Mouse (Mus musculus) spleen, adult 2 months (tissue): ENCODE measurements at regions not wholly inside any gene's neighbourhood (a gene's known extent, or its start where the extent isn't known, plus 50 kb on each side); places are given as distances from the start of the nearest gene placed in this dataset.
A peak's percentile ranks its signal among the peaks of the same experiment; 100 is the strongest.

Source experiments
- DNase-seq, 2 experiments: peaks; one replicate each; pipeline versions ENCODE4 v3.0.0 to v3.0.0-alpha.2; 2012 to 2021; ENCODE audit warnings: low spot score in 2 of 2, low read depth in 1 of 2
- H3K27ac ChIP-seq: fragments of 200-500 bp; 2 replicates; pipeline ENCODE4 v1.5.1; 2012; ENCODE audit warnings: low read length, inconsistent platforms; ENCODE audit not compliant: insufficient read depth
- H3K27me3 ChIP-seq: fragments of 200-500 bp; 2 replicates; pipeline ENCODE4 v1.6.1; 2012; ENCODE audit warnings: mild to moderate bottlenecking, moderate library complexity, low read length, inconsistent platforms; ENCODE audit not compliant: control insufficient read depth, insufficient read depth
- H3K36me3 ChIP-seq: fragments of 200-500 bp; 2 replicates; pipeline ENCODE4 v1.6.1; 2012; ENCODE audit warnings: mild to moderate bottlenecking, low read length, inconsistent platforms; ENCODE audit not compliant: control insufficient read depth, insufficient read depth
- H3K4me1 ChIP-seq: fragments of 200-500 bp; 2 replicates; pipeline ENCODE4 v1.6.1; 2011; ENCODE audit warnings: inconsistent platforms; ENCODE audit not compliant: control insufficient read depth, insufficient read depth, insufficient read length
- H3K4me3 ChIP-seq: fragments of 200-500 bp; 2 replicates; pipeline ENCODE4 v1.5.1; 2011; ENCODE audit warnings: mild to moderate bottlenecking, inconsistent platforms; ENCODE audit not compliant: insufficient read depth, insufficient read length; ENCODE audit errors: extremely low read depth
- CTCF ChIP-seq: fragments of 200-500 bp; IDR thresholded peaks from 2 replicates; pipeline ENCODE4 v1.5.1; 2011; ENCODE audit warnings: mild to moderate bottlenecking, inconsistent platforms; ENCODE audit not compliant: insufficient read depth, insufficient read length, insufficient replicate concordance; ENCODE audit errors: extremely low read depth
- POLR2A ChIP-seq: fragments of 200-500 bp; IDR thresholded peaks from 2 replicates; pipeline ENCODE4 v1.6.1; 2011; ENCODE audit warnings: low read depth, low read length, inconsistent platforms
- WGBS: fragments of 180-500 bp; shearing (Covaris S2); methylation state at CpG from one replicate; pipeline ENCODE4 v1.1.7; 2018; 5-methylcytosine and 5-hydroxymethylcytosine counted together

DNA sequence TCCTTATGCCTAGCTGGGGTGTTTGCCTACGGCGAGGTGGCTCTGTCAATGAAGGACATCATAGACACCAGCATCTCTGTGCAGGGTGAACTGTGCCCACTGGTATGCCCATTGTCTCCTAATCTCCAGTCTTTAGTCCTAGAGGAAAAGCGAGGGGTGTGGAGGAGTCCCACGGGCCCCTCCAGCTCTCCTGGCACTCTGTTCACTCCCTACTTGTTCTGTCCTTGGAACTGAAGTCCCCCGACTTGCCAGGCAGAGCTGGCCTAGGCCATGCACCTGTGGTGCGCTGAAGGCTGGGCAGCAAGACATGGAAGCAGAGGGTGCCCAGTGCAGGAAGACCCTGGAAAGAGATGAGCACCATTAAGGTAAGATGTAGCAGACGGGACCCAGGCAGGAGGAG is 150.6 kb upstream of the Haao start:
- no peak overlapping the region for H3K4me3 ChIP-seq
- no peak for DNase-seq
- no peaks in the 10 kb centered on the region for H3K36me3 ChIP-seq
- peaks cover 3% of the 10 kb centered on the region; the same call in 1 of the 2 replicates for H3K4me1 ChIP-seq
- no peaks in the 10 kb centered on the region for H3K27me3 ChIP-seq
- no peak for TF ChIP-seq POLR2A
- TF ChIP-seq CTCF, result no peak
- WGBS, result 91% methylated on average over 7 of the region's 7 CpGs
- no peak overlapping the region for H3K27ac ChIP-seq

DNA sequence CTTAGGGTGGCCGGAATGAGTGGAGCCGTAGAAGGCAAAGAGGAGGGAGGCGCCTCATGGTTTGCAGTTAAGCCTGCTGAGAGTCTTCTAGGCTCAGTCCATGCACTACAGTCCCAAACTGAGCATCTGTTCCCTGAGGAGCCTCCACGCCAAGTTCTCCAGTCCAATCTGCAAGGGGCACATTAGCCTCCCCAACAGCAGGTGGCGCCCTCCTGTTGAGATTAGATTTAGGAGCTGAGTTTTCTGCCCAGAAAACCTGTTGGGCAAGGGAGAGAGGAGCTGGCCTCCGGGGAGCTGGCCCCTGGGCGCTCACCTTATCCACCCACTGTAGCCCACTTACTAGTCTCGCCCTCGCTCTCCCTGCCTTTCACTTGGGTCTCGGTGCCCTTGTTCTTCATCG is 150.0 kb upstream of the Haao start:
- WGBS, result 63% methylated on average over 11 of the region's 11 CpGs
- H3K4me3 ChIP-seq, result no peak overlapping the region
- peaks cover under 1% of the 10 kb centered on the region; the same call in 1 of the 2 replicates for H3K4me1 ChIP-seq
- H3K27ac ChIP-seq, result no peak overlapping the region
- peak in 1 of 2 experiments; percentile 74 for DNase-seq
- no peaks in the 10 kb centered on the region for H3K27me3 ChIP-seq
- no peak for TF ChIP-seq POLR2A
- peak; percentile 80; the same call in 1 of the 2 replicates for TF ChIP-seq CTCF
- no peaks in the 10 kb centered on the region for H3K36me3 ChIP-seq

DNA sequence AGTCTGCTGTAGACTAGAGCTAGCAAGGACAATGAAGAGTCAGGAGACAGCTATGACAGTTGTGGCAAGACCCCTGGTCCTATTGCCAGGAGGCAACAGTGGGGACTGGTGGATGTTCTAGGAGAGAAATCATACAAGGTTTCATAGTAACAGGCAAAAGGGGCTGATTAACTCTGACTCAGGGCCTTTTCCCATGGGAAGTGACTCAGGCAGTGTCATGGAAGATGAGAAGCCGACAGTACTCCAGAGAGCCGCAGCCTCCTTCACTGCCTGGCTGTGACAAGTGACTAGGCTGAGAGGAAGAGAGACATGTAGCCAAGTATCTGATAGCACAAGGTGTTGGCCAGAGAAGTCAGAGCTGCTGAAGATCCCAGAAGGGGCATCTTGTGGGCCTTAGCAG is 145.3 kb upstream of the Haao start:
- no peak for DNase-seq
- 97% methylated on average over 2 of the region's 2 CpGs for WGBS
- TF ChIP-seq CTCF (no peak), POLR2A (no peak)
- H3K27ac ChIP-seq, result no peak overlapping the region
- no peaks in the 10 kb centered on the region for H3K27me3 ChIP-seq
- peaks cover 7% of the 10 kb centered on the region; the same call in 1 of the 2 replicates for H3K4me1 ChIP-seq
- H3K4me3 ChIP-seq, result no peak overlapping the region
- no peaks in the 10 kb centered on the region for H3K36me3 ChIP-seq

DNA sequence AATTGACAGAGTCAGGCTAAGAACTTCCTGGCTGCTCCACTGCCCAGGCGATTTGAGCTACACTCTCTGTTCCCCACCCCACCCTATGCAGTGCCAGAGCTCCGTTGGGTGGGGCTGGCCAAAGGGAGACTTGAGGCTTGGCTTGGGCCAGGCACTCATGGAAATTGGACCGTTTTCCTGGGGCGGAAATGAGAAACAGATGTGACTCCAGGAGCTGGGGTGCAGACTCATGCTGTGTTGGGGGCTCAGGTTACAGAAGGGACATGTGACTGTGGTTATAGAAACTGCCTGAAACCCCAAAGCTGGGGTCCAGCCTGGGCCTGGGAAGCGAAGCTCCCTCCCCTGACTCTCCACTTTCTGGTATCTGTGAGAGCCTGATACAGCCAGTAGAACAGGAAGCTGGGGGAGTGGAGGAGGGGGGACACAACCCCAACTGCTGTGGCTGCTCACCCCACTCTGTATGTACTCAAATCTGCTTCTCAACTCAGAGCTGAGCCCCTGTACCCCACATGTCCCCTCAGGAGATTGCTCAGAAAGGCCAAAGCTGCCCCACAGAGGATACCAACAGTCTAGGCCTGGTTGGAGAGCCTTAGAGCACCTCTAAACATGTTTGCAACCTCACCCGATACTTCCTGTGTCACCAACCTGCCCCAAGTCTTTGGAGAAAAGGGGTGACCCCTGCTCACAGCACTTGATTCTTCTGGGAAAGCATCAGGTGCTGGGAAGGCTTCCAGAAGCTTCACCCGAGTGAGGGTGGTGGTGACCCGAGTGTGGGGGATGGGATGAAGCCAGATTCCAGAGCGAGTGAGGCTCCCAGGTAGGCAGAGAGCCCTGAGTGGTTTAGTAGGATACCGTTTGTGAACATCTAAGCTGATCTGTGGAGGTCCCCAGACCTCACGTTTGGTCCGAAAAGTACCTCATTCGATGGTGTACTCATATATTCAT is 142.9 kb upstream of the Haao start:
- TF ChIP-seq CTCF (no peak), POLR2A (no peak)
- Histone ChIP-seq H3K4me1 (peaks cover 17% of the 10 kb centered on the region; the same call in 1 of the 2 replicates), H3K36me3 (no peaks in the 10 kb centered on the region), H3K27ac (peak overlapping the region; percentile 46; the same call in 1 of the 2 replicates), H3K27me3 (no peaks in the 10 kb centered on the region), H3K4me3 (no peak overlapping the region)
- WGBS, result 33% methylated on average over 13 of the region's 13 CpGs
- DNase-seq, result no peak

DNA sequence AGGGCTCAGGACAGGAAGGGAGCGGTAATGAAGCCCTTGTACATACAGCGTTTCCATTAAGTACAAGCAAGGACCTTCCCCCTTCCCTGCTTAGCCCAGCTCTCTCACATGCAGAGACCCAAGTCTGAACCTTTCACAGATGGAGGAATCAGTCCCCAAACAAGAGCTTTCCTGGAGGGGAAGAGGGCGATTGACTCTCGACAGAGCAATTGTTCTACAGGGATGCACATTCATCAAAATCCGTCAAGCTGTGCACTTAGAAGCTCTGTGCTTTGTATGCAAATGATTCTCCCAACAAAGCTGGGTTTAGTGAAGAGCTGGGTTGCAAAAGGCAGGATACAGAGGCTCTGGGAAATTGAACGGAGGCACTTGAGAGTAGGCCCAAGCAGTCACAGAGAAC is 141.1 kb upstream of the Haao start:
- Histone ChIP-seq H3K4me1 (peaks cover 23% of the 10 kb centered on the region; the same call in 1 of the 2 replicates), H3K27me3 (no peaks in the 10 kb centered on the region), H3K4me3 (no peak overlapping the region), H3K36me3 (no peaks in the 10 kb centered on the region), H3K27ac (0 out of 2 replicates have a peak overlapping the region, but pooled peaks have one; percentile 18)
- DNase-seq, result no peak
- no peak for TF ChIP-seq POLR2A
- TF ChIP-seq CTCF, result no peak
- WGBS, result 68% methylated on average over 6 of the region's 6 CpGs

DNA sequence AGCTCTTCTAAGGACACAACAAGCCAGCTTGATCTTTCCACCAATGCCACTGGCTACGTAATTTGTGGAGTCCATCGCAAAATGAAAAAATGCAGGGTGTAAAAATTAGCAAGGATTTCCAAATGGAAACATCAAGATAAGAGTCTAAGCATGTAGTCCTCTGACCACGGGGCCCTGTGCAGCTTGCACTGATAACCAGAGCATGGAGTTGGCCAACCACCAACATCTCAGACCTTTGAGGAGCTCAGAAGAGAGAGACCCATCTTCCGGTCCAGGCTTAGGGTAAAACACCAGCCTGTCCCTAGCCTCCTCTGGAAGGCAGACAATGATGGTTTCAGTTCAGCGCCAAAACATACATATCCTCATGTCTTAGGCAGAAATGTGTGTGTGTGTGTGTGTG is 140.4 kb upstream of the Haao start:
- TF ChIP-seq CTCF (no peak), POLR2A (no peak)
- no peak overlapping the region for H3K4me3 ChIP-seq

DNA sequence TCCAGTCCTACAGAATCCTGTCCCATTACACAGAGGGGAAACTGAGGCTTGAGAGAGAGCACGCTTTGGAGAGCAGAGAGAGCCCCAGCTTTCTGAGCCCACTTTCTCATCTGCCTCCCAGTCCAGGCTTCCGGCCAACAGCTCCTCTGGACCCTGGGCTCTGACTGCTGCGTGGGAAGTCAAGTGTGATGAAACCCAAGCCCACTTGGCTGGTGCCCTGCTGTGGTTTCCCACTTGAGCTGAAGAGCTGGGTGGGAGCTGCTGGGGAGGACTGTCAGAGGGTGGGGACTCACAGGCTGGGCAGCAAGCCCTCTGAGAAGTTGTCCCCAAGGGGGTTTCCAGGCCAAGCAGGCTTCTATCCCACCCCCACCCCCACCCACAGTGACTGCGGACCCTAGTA is 139.9 kb upstream of the Haao start:
- Histone ChIP-seq H3K4me1 (peaks cover 23% of the 10 kb centered on the region; the same call in 1 of the 2 replicates), H3K27me3 (no peaks in the 10 kb centered on the region)

More for the DNA sequence above, 140.4 kb upstream of the Haao start:
- 58% methylated on average over 5 of the region's 5 CpGs for WGBS
- no peaks in the 10 kb centered on the region for H3K36me3 ChIP-seq
- no peak overlapping the region for H3K27ac ChIP-seq
- no peak for DNase-seq
- peaks cover 23% of the 10 kb centered on the region; the same call in 1 of the 2 replicates for H3K4me1 ChIP-seq
- no peaks in the 10 kb centered on the region for H3K27me3 ChIP-seq

More for the DNA sequence above, 139.9 kb upstream of the Haao start:
- WGBS, result 58% methylated on average over 4 of the region's 4 CpGs
- Histone ChIP-seq H3K4me3 (no peak overlapping the region), H3K36me3 (no peaks in the 10 kb centered on the region), H3K27ac (no peak overlapping the region)
- TF ChIP-seq POLR2A, result no peak
- TF ChIP-seq CTCF, result no peak
- no peak for DNase-seq
